Mouse (Mus musculus) CD4-positive helper T cell, adult 2 months (primary cell): ENCODE results near the gene Mns1.
"Not testable (repeated sequence)": the region's sequence is repeated elsewhere in the genome, so short reads cannot be mapped to it uniquely, and the experiment has no call there.

Experiments
- DNase-seq: peaks from one replicate; pipeline ENCODE4 v3.0.0-alpha.2; 2012; ENCODE audit warnings: low read depth, missing footprints, low spot score

Gene Mns1

DNA sequence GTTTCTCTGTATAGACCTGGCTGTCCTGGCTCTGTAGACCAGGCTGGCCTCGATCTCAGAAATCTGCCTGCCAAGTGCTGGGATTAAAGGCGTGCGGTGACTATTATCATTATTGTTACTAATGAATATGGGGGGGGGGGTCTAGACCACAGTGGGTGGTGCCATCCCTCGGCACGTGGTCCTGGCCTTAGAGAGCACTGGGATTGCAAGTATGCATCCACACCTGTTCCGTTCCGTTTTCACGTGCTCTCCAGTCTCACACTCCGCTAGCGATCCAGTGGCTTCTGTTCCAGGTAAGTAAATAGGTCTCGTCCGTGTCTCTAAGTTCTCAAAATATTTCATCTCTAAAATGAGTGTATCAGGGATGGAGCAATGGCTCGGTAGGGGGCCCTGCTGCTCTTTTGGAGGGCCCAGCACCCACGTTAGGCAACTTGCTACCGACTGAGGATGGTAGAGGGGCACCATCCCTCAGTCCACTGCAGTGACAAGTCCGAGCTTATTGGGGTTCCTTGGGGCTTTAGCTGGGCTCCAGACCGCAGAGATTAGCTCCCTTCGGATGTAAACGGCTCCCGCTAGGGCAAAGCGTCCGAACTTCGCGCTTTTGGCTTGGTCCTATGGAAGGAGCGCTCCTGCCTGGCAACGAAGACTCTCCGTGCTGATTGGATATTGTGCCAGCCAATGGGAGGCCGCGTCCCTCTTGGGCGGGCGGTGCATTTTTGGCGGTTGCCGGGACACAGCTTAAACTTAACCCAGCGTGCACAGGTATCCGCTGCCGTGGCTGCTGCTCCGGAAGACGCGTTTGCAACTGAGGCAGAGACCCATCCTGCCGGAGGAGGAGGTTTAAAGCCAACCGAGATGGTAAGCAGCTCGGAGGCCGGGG, at the start of gene Mns1:
TSS of gene Mns1 (plus strand) at position 190 of the 880 bp plus-strand sequence.
- peak; percentile 94 for DNase-seq

DNA sequence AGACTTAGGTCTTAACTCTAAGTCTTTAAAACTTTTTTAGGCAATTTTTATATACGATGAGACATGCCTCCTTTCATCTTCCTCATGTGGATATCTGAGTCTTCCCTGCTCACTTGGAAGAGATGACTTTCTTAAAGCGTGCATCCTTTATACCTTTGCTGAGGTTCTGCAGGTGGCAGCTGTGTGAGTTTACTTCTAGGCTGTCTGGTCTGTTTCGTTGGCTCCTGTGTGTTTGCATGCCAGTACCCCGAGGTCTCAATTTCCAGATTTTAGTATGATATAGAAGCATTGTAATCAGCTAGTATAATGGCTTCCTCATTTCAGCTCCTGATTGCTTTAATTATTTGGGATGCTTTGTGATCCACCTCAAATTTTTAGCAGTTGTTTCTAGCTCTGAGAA, 48.9 kb upstream of the Mns1 start:
- no peak for DNase-seq

DNA sequence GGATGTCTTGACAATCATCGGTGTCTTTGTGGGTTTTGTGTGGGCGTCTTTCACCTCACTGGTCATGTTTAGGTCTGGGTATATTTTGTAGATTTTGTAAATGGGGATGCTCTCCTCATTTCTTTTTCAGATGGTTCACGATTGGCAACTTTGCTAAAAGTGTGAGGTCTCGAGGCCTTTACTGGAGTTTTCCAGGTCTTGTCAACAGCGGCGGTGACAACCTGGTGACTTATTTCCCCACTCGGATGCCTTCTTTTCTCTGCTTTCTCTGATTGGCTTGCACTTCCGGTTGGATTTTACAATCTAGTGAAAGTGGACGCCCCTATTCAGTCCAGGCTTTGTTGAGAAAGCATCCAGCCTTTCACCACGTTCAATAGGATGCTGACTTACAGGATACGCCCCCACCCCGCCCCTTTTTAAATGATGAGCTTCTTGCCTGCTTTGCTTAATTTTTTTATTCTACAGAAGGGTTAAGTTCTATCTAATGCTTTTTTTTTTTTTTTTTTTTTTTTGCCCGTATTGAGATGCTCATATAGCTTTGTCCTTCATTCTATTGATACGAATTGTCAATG, 48.3 kb upstream of the Mns1 start:
- peak; percentile 30 for DNase-seq

DNA sequence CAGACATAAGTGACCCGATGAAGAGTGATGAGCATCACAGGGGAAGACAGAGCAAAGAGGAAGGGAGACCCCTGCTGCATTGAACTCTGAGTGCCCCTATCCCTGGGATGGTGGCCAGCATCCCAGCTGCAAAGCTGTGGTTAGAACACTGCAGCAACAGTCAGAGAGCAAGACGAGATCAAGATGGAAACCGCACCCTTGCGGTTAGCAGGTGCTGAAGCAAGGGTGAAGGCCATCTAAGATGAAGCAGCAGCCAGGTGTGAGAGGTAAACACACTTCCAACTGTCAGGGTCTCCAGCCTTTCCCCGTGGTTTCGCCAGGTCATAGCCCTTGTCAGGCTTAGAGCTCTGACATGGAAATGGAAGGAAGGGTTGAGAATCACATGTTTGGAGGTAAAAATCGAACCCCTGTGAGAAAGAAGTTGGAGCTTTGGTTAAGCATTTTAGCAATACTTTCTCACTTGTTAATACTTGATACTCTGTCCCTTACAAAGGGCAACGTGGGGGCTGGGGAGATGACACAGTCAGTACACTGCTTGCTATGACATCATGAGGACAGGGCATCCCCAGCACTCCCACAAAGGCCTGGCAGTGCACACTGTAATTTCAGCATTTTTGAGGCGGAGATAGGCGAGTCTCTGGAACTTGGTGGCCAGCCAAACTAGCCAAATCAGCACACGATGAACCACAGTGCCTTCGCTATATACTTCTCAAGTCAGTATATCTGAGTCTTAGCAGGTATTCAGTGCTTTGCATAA, 47.3 kb upstream of the Mns1 start:
- DNase-seq, result peak; percentile 52

DNA sequence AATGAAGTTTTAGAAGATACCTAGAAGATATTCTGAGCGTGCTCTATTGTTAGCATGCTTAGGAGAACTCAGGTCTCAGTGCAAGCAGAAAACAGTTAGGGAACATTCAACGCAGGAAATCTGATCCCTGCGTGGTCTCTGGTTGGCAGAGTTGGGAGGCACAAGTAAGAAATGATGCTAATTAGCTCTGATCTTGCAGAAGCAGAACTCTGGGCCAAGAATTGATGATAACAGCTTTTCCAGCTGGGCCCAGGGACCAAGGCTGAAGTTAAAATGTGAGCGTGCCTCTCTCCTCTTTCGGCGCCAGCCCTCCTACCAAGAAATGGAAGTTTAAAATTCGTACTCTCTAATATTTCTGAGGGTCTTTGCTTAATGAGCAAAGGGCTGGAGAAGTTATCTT, 45.1 kb upstream of the Mns1 start:
- no peak for DNase-seq

DNA sequence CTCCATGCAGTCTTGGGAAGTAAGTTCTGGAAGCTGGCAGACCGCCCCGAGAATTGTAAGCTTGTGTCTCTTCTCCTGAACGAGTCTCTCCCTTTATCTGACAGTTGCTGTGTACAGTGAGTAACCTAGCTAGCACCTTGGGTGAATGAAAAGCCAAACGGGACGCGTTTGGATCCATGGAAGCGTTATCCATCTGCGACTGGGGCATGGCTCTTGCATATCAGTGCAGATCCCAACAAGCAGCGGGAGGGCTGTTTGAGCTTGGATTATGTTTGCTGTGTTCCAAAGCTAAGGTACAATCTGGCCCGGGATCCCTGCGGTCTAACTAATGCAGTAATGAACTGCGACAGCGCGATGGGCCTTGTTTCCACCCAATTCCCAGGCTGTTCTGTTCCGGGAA, 44.6 kb upstream of the Mns1 start:
- DNase-seq, result no peak

DNA sequence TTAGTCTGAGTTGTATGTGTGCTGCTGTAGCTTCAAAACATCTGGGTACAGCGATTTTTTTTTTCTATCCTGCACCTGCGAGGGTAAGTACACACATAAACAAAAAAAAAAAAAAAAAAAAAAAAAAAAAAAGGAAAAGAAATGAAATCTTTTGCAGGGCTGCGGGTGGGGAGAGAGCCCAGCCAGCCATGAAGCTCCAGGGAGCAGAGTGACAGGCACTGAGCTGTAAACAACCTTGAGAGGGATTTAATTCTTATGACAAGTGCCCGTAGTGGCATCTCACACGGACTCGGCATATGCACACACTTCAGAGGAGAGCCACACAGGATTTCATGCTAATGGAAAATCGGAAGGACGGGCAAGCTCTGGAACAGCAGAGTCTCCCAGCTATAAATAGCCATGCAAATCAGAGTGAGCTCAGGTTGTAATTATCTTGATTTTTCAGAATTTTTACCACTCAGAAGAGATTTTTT, 43.9 kb upstream of the Mns1 start:
- no peak for DNase-seq

DNA sequence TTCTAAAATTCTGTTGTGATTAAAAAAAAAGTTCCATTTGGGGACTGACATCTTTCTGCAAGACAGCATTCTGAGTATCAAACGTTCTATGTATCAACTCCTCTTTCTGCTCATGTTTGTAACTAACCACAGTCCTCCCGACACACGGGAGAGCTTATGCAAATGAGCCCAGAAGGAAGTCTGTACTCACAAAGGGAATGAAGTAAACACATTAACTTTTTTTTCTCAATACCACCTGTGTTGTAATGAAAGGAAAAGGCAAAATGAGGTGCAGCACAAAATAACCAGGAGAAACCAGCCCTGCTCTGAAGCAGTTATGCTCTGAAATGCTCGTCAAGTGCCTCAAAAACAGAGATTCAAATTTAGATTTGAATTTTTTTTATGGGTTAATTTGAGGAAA, 37.7 kb upstream of the Mns1 start:
- peak; percentile 27 for DNase-seq

DNA sequence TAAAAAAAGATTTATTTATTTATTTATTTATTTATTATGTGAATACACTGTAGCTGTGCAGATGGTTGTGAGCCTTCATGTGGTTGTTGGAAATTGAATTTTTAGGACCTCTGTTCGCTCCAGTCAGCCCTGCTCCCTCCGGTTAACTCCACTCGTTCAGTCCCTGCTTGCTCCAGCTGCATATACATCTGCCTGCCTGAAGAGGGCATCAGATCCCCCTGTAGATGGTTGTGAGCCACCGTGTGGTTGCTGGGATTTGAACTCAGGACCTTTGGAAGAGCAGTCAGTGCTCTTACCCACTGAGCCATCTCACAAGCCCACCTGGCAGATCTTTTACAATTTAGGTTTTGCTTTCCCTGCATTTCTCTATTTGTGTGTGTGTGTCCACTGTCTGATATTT, 36.0 kb upstream of the Mns1 start:
- DNase-seq, result not testable (repeated sequence)

DNA sequence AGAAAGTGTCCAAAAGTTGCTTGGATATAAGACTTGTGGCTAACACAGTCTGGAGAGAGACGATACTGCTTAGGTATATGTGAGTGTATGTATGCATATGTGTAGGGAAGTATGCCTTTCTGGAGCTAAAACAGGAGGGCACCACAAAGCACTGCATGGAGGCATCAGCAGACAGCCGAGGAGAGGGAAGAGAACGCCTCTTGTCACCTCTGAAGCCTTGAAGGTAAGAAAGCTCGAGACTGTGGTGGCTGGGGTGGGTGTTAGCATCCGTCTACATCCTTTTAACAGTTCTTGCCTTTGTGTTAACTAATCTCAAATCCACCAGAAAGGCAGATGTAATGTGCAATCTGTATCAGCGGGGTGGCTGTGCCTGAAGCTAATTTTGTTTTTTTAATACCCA, 34.4 kb upstream of the Mns1 start:
- DNase-seq, result no peak

DNA sequence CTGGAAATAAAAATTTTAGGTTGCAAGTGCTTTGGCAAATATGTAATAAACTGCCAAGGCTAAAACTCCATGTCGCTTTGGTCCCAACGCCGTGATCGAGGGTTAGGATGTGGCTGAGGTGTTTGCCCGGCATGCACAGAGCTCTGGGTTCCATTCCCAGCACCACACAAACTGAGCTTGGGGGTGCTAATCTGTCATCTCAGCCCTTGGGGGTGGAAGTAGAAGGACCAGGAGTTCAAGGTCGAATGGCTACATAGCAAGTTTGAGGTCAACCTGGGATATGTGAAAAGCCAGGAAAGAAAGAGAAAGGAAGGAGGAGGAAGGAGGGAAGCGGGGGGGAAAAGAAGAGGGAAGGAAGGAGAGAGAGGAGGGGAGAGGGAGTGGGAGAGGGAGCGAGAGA, 33.4 kb upstream of the Mns1 start:
- DNase-seq, result no peak

DNA sequence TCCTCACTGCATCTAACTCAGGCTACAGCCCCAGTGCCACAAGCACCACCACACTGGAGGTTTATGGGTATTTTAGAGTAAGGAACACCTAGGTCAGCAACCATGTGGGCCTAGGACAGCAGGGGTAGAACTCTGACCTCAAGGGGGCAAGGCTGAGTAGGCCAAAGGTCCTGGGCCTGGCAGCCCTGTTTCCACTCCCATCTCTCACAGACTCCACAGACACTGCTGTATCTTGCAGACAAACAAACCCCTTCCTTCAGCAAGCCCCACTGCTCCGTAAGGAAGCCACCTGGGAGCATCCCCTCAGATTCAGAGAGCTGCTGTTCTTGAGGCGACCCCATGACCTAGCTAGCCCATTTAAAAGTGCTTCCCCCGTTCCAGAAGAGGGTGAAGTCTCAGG, 32.9 kb upstream of the Mns1 start:
- DNase-seq, result no peak

DNA sequence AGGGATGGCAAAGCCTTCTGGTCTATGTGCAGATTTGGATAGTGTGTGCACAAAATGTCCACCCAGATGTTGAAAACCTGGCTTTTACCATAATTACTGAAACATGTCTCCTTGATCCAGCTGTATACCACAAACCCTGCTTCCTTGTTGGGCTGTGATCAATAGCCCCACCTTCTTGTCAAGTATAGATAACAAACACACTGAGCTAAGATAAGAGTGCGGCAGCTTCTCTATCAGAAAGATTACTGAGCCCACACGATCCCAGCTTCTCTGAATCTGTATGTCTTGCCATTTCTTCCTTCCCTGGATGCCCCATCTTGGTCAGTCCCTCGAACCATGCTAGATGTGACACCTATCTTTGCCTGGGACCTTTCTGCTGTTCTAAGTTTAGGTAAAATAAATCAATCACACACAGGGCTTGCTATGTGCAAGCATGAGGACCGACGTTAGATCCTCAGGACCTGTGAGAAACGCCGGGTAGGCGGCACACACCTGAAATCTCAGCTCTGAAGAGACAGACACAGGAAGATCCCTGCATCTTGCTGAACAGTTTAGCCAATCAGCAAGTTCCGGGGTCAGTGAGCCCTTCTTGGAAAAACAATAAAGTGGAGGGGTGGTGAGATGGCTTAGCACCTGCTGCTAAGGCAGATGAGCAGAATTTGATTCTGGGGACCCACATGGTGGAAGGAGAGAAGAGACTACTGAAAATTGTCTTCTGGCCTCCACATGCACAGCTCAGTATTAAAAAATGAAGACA, 31.8 kb upstream of the Mns1 start:
- no peak for DNase-seq

DNA sequence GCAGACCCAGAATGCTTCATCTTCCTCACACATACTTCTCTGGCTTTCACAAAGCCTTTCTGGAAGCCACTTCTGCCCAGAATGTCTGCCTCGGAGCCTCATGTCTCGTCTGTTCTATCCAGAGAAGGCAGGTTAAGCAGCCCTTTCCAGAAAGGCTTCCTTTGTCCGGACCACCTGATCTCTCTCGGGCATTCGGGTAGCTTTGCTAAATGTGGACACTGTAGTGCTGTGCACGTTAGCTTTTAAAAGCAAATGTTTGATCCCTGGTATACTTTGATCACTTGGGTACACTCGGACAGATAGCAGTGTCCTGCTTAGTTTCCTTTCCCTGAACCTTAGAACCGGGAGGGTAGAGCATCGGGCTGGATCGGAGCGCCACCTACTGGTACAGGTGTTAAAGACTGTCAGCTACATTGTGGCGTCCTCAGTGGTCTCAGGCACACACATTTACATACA, 29.7 kb upstream of the Mns1 start:
- peak; percentile 70 for DNase-seq

DNA sequence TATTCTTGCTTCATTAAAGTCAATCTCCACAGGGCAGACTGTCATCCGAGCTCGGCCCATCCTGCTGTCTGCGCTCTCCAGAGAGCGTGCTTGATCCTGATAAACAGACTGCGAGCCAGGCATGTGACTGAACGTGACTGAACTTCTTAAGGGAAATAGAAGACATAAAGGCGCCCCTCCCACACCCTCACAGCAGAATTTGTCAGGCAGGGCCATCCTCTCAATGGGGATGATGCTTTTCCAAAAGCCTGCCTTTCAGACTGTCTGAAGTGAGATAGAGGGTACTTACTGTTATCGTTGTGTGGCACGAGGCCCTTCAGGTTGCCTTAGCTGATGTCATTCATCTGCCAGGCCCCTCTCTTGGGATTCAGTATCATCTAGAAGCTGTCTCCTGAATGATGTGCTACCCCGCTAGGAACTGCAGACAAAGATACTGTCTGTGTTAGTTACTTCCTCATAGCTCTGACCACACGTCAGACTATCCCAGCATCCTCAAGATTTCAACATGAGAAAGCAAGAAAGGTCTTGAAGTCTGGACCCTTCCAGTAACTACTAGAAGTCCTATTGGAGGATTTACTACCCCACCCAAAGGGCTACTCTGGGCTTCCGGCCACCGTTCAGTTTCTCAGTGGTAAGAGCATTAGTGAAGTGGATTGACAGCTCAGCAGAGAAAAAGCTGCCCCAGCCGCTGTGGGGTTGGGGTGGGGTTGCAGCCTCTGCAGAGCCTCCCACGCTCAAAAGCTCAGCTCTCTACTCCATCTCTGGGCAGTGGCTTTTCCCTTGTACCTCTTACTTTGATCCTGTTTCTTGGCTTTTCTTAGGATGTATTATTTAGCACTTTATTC, 28.2 kb upstream of the Mns1 start:
- DNase-seq, result no peak

DNA sequence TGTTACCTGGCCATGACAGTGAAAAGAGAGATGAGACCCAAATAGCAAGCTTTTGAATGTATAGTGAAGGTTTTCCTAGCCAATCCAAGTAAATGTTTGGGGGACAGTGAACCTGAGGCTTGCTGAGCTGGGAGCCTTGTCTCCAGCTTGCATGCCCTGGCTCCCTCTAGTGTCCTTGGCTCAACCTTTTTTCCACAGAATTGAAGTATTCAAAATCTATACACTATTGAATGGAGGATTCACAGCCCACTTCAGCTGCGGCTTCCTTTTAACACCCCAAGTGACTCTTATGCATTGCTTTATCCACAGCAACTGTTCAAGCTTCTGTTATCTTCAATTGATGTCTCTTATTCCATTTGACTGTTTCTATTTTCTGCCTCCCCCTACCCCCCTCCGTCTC, 26.1 kb upstream of the Mns1 start:
- no peak for DNase-seq

DNA sequence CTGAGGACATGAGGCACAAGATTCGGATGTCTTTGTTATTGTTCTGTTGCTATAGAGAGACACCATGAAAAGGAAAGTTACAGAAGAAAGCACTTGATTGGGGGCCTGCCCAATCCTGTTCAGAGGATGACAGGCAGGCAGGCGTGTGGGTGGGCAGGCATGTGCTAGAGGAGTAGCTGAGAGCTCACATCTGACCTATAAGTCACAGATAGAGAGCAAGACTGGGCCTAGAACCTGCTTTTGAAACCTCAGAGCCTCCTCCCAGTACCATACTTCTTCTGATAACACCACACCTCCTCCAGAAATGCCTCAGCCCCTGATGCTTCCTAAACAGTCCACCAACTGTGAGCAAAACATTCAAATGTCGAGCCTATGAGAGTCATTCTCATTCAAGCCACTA, 19.4 kb upstream of the Mns1 start:
- DNase-seq, result no peak

DNA sequence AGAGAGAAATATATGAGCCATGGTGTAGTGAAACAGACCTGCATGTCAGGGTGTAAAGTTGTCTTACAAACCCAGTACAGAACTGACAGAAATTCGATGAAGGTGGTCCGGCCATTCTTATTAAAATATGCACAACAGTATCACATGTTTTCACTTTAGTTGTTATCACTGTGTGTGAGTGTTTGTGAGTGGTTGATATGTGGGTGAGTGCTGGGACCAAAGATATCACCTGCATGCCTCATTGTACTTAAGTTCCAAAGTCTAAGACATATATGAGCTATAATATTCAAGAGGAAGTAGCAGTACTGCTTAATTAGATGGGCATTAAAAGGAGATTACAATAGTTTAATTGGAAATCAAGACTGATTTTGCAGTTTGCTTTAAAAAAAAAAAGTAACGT, 17.3 kb upstream of the Mns1 start:
- no peak for DNase-seq

DNA sequence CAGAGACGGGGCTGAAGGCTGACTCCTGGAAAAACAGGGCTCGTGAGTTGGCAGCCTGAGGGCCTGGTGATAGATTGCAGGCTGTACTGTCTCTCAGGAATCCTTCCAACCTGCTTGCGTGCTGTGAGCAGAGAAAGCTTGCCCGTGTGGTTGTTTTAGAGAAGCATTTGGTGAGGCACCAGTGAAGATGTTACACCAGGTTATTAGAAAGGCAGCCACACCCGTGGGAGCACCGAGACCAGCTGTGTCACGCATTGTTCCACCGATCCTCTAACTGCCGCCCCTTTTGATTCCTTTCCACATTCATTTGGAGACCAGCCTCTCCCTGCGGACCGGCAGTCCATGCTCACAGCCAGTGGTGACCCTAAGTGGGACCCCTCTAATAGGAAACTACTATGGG, 15.5 kb upstream of the Mns1 start:
- DNase-seq, result no peak

DNA sequence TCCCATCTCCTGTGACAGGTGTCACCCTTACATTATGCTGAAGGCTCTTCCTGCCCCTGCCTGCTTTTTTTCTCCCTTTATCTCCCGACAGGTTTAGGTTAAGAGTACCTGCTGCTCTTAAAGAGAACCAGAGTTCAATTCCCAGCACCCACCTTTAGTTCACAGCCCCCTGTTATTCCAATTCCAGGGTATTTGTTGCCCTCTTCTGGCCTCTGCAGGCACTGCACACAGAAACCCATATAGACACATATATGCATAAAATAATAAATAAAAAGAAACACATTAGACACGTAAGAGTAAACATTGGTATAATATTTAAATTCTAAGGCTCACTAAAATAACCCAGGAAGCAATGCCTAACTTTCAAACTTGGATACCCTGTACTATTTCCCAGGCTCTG, 15.1 kb upstream of the Mns1 start:
- no peak for DNase-seq
